Mouse (Mus musculus) heart, embryonic 16.5 days (tissue): Measurements from ENCODE around the gene Kcnmb4. TPM values are rescaled to one million over a fixed set of nuclear protein-coding genes. Genes with fewer than 3 reads are reported as not detected.

Source experiments
- ATAC-seq: fragments of 200-750 bp; cut with Nextera tagmentation; replicated peaks from 2 replicates; pipeline ENCODE4 v1.8.0; 2017; ENCODE audit warnings: moderate number of reproducible peaks; ENCODE audit not compliant: insufficient read depth, low FRiP score; ENCODE audit errors: extremely low read depth
- H3K27ac ChIP-seq: fragments of 300-500 bp; sonication (generic); 2 replicates; pipeline ENCODE4 v1.5.1; 2014; ENCODE audit warnings: mild to moderate bottlenecking, low read length, control low read depth, moderate library complexity
- H3K27me3 ChIP-seq: fragments of 300-500 bp; sonication (generic); 2 replicates; pipeline ENCODE4 v1.6.1; 2014; ENCODE audit warnings: low read length, mixed read lengths; ENCODE audit not compliant: control insufficient read depth, insufficient read depth
- H3K36me3 ChIP-seq: fragments of 300-500 bp; sonication (generic); 2 replicates; pipeline ENCODE4 v1.6.1; 2014; ENCODE audit not compliant: control insufficient read depth, insufficient read depth
- H3K4me1 ChIP-seq: fragments of 300-500 bp; sonication (generic); 2 replicates; pipeline ENCODE4 v1.6.1; 2014; ENCODE audit warnings: low read length, mixed read lengths; ENCODE audit not compliant: control insufficient read depth, insufficient read depth
- H3K4me2 ChIP-seq: fragments of 300-500 bp; sonication (generic); 2 replicates; pipeline ENCODE4 v1.6.1; 2014; ENCODE audit warnings: low read depth, mild to moderate bottlenecking, control low read depth, low read length
- H3K4me3 ChIP-seq: fragments of 300-500 bp; sonication (generic); 2 replicates; pipeline ENCODE4 v1.5.1; 2014; ENCODE audit warnings: mild to moderate bottlenecking, control low read depth, low read length
- H3K9ac ChIP-seq: fragments of 300-500 bp; sonication (generic); 2 replicates; pipeline ENCODE4 v1.6.1; 2014; ENCODE audit warnings: low read length, control low read depth
- H3K9me3 ChIP-seq: fragments of 300-500 bp; sonication (generic); replicated peaks from 2 replicates; pipeline ENCODE4 v1.6.1; 2016; ENCODE audit warnings: low read length; ENCODE audit not compliant: control insufficient read depth
- WGBS: fragments of 180-500 bp; shearing (Covaris S2); extraction: QIAGEN DNeasy Blood & Tissue Kit; methylation state at CpG from one replicate; pipeline ENCODE4 v1.1.7; 2014; 5-methylcytosine and 5-hydroxymethylcytosine counted together
- polyA plus RNA-seq: library from polyadenylated mRNA; unstranded; fragments of >200 nt; fragmentation: Nextera tagmentation; extraction: Ambion mirVana; gene quantifications from 2 replicates; pipeline ENCODE4 v1.2.1, GENCODE M21; 2015

Kcnmb4 gene
- polyA plus RNA-seq, 1 experiment from 2014 or later = 4.9 TPM

DNA sequence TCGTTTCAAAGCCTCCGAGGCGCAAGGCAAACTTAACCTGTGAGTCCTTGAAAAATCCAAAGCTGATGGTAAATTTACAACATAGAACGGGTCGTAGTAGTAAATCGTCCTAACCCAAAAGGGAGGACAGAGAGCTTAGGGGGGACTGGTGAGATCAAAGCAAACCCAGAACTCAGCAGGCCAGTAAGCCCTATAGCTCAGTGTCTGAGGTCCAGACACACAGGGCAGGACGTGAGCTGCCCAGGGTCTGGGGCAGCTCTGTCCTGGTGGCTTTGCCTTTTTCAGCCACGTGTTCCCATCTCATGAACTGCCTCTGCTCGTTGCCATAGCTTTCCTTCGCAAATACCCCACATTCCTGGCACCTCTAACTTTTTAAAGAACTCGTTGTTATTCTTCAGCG is 75.7 kb downstream of the Kcnmb4 start:
- Histone ChIP-seq H3K9me3 (no peaks in the 10 kb centered on the region), H3K9ac (peak overlapping the region; percentile 42; the same call in 1 of the 2 replicates), H3K4me1 (peaks cover 9% of the 10 kb centered on the region), H3K27me3 (no peaks in the 10 kb centered on the region), H3K36me3 (no peaks in the 10 kb centered on the region), H3K4me3 (peak overlapping the region; percentile 32), H3K27ac (no peak overlapping the region), H3K4me2 (peak overlapping the region; percentile 56)
- WGBS = 50% methylated on average over 12 of the region's 12 CpGs
- ATAC-seq = no peak

DNA sequence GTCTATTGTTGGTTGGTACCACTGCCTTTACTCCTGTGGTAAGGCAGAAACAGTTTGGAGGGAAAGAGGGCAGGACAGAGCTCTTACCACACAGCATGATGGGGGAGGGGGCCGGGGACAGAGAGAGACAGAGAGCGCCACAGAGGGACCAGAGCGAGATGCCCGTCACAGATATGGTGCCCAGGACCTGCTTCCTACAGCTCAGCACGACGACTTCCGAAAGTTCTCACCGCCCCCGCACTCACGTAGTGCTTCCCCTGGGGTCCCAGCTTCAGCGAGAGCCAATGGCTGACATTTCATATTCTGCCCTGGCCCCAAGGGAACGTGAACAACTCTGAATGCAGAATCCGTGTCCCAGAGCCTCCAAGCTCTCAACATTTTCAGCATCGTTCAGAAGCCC is 76.1 kb downstream of the Kcnmb4 start:
- H3K27ac ChIP-seq = no peak overlapping the region

GRCm38 (mm10) chr10:116396966-116397365 is 76.7 kb downstream of the Kcnmb4 start:
- WGBS = 90% methylated on average over 13 of the region's 13 CpGs
- ATAC-seq = no peak
- Histone ChIP-seq H3K27ac (no peak overlapping the region), H3K36me3 (no peaks in the 10 kb centered on the region), H3K4me3 (no peak overlapping the region), H3K9ac (no peak overlapping the region), H3K9me3 (no peaks in the 10 kb centered on the region), H3K27me3 (no peaks in the 10 kb centered on the region), H3K4me2 (no peak overlapping the region), H3K4me1 (peaks cover 9% of the 10 kb centered on the region)

More for the DNA sequence above, 76.1 kb downstream of the Kcnmb4 start:
- H3K27me3 ChIP-seq = no peaks in the 10 kb centered on the region
- H3K4me3 ChIP-seq = peak overlapping the region; percentile 32
- peaks cover 9% of the 10 kb centered on the region for H3K4me1 ChIP-seq
- no peak; the same call in 1 of the 2 replicates for ATAC-seq
- H3K9ac ChIP-seq = peak overlapping the region; percentile 42; the same call in 1 of the 2 replicates
- 21% methylated on average over 14 of the region's 14 CpGs for WGBS
- no peaks in the 10 kb centered on the region for H3K9me3 ChIP-seq
- peak overlapping the region; percentile 56 for H3K4me2 ChIP-seq
- H3K36me3 ChIP-seq = no peaks in the 10 kb centered on the region

DNA sequence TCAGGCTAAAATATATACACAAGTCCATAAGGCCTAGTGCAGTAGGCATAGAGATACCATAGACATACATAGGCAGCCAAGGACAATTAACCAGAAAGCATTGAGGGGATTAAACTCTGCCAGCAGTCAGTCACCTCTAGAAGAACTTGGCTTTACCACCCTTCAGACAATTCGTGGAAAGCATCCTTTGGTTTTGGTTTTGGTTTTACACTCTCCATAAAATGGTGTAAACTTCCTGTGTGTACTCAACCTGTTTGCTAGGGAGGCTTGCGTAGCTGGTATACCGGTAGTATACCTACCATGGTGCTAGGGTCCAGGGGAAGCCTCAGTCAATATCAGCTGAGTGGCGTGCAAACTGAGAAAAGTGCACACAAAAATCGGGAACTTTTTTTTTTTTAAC is 77.4 kb downstream of the Kcnmb4 start:
- no peak for ATAC-seq
- H3K4me1 ChIP-seq = peaks cover 9% of the 10 kb centered on the region
- H3K4me3 ChIP-seq = no peak overlapping the region
- no peaks in the 10 kb centered on the region for H3K9me3 ChIP-seq
- H3K27ac ChIP-seq = no peak overlapping the region
- H3K4me2 ChIP-seq = no peak overlapping the region
- H3K9ac ChIP-seq = no peak overlapping the region
- H3K36me3 ChIP-seq = no peaks in the 10 kb centered on the region
- no peaks in the 10 kb centered on the region for H3K27me3 ChIP-seq
- 87% methylated on average over 5 of the region's 5 CpGs for WGBS

- no peak overlapping the region for H3K9ac ChIP-seq
- WGBS = 13% methylated on average over 4 of the region's 4 CpGs
- H3K4me1 ChIP-seq = peaks cover 9% of the 10 kb centered on the region
- ATAC-seq = peak; percentile 80
- peak overlapping the region; percentile 15; the same call in 1 of the 2 replicates for H3K27ac ChIP-seq
- no peak overlapping the region for H3K4me3 ChIP-seq
- no peaks in the 10 kb centered on the region for H3K27me3 ChIP-seq
- no peaks in the 10 kb centered on the region for H3K36me3 ChIP-seq
- H3K9me3 ChIP-seq = no peaks in the 10 kb centered on the region
- no peak overlapping the region for H3K4me2 ChIP-seq
These were observed 79.1 kb downstream of the Kcnmb4 start for GRCm38 (mm10) chr10:116394585-116394984.

DNA sequence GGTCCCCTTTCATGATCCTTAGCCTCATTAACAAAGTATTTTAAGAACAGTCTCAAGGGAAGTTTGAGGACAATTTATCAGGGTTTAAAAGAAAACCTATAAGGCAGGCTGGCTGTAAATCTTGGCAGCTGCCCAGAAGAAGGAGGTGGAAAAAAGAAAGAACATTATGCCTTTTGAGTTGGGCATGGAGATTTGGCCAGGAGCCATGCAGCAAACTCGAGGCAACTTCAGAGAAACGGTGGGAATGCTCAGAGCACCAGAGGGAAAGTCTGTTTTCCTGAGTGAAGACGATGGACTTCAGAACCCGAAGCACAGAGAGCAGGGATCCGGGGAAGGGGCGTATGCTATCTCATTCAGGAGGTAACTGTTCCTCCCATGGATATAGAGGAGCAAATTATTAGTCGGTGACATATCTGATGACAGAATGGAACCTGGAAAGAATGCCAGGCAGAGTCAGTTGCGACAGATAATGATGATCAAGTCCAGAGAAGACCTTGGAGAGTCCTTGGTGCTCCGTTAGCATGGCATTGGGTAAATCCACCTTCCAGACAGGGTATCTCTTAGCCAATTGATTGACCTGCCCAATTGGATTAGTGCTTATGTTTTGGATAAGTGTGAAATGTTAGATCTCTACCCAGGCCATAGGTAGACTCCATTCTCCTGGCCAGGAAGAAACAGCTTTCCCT is 79.7 kb downstream of the Kcnmb4 start:
- Histone ChIP-seq H3K9ac (no peak overlapping the region), H3K4me2 (no peak overlapping the region), H3K4me3 (no peak overlapping the region), H3K4me1 (peaks cover 9% of the 10 kb centered on the region), H3K27me3 (no peaks in the 10 kb centered on the region), H3K36me3 (no peaks in the 10 kb centered on the region), H3K27ac (no peak overlapping the region), H3K9me3 (no peaks in the 10 kb centered on the region)
- ATAC-seq = no peak
- 37% methylated on average over 9 of the region's 9 CpGs for WGBS

- Histone ChIP-seq H3K9me3 (no peaks in the 10 kb centered on the region), H3K4me1 (peaks cover 6% of the 10 kb centered on the region), H3K9ac (no peak overlapping the region), H3K4me2 (no peak overlapping the region), H3K27ac (no peak overlapping the region), H3K27me3 (no peaks in the 10 kb centered on the region), H3K36me3 (no peaks in the 10 kb centered on the region), H3K4me3 (no peak overlapping the region)
- 70% methylated on average over 6 of the region's 6 CpGs for WGBS
- ATAC-seq = no peak
These were observed 84.8 kb downstream of the Kcnmb4 start for GRCm38 (mm10) chr10:116388840-116389239.

DNA sequence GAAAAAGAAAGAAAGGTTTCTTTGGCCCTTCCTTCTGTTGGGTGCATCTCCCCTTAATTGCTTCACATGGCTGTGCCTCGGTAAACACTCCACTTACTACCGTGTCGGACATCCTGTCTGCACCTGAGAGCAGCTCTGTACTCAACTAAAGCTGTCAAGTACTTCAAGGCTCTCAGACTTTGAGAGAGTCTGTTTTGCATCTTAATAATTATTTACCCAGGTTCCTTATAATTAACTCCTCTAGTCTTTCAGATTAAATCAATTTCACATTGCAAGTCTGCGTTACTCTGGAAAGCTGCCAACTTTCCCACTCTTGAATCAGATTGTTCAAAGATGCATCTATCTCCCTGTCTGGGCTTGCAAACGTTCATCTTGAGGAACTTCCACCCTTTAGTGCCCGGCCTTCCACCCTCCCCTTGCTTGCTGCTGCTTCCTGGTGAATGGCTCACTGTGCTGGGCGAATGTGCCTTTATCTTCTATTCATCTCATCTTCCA is 87.2 kb downstream of the Kcnmb4 start:
- no peak overlapping the region for H3K4me2 ChIP-seq
- no peak for ATAC-seq
- no peaks in the 10 kb centered on the region for H3K9me3 ChIP-seq
- H3K9ac ChIP-seq = no peak overlapping the region
- 35% methylated on average over 7 of the region's 7 CpGs for WGBS
- H3K27me3 ChIP-seq = no peaks in the 10 kb centered on the region
- no peaks in the 10 kb centered on the region for H3K36me3 ChIP-seq
- no peak overlapping the region for H3K4me3 ChIP-seq
- no peak overlapping the region for H3K27ac ChIP-seq
- H3K4me1 ChIP-seq = peaks cover 5% of the 10 kb centered on the region; the same call in 1 of the 2 replicates

DNA sequence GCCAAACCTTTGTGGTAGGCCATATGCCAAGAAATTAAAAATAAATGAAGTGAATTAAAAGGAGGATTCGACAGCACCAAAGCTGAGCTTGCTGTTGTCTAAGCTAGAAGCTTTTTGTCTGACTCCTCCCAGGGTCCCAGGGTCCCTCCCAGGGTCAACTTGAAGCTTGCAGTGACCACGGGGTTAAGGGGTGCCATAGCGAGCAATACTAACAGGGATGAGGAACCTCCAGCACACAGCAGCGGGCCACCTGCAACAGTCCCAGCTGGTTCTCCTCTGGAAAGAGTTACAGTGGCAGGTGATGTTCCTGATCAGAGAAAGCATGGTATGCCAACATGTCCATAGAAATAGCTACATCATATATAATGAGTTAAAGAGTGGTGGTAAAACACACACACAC is 89.3 kb downstream of the Kcnmb4 start:
- H3K36me3 ChIP-seq = no peaks in the 10 kb centered on the region
- no peaks in the 10 kb centered on the region for H3K9me3 ChIP-seq
- WGBS = 72% methylated on average over 4 of the region's 4 CpGs
- H3K4me3 ChIP-seq = no peak overlapping the region
- H3K27me3 ChIP-seq = no peaks in the 10 kb centered on the region
- ATAC-seq = no peak
- peaks cover 5% of the 10 kb centered on the region; the same call in 1 of the 2 replicates for H3K4me1 ChIP-seq
- no peak overlapping the region for H3K4me2 ChIP-seq
- H3K9ac ChIP-seq = no peak overlapping the region
- no peak overlapping the region for H3K27ac ChIP-seq
